Mouse (Mus musculus) frontal cortex, postnatal 25 days (tissue): ENCODE results near the gene Cpm.
"Not testable (repeated sequence)": the region's sequence is repeated elsewhere in the genome, so short reads cannot be mapped to it uniquely, and the experiment has no call there.

Experiments
- DNase-seq, 2 experiments: peaks; one replicate each; pipeline ENCODE4 v3.0.0; 2022; ENCODE audit warnings: low spot score in 2 of 2

Cpm gene

DNA sequence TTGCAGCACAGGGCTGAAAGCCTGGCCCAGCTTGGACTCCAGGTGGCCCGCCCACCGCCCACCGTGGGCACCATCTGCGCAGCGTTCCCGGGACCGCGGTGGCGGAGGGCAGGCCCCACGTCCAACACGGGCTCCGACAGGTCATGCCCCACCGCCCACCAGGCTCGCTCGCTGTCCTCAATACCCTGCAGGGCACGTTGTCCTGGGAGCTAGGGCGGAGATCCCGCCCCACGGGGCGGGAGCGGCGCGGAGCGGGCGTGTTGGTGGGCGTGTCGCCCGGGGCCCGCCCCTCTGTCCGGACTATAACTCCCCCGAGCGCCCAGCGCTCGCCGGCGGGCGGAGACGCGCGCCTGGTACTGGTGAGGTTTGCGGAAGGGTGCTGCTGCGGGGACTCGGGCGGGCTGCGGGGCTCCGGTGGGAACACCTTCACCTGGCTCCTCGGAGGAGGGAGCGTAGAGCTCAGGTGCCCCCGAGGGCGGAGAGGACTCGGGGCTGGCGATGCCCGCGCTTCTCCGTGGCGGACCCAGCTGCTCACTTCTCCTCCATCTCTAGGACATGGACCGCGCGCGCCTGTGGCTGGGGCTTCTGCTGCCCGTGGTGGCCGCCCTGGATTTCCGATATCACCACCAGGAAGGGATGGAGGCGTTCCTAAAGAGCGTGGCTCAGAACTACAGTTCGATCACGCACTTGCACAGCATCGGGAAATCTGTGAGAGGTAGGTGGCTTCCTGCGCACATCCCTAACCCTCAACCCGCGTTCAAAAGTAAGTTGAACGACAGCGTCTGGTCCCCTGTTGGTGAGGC is at the start of gene Cpm:
Gene Cpm (plus strand): TSS at position 332 of the 803 bp plus-strand sequence.
- DNase-seq, result no peak

DNA sequence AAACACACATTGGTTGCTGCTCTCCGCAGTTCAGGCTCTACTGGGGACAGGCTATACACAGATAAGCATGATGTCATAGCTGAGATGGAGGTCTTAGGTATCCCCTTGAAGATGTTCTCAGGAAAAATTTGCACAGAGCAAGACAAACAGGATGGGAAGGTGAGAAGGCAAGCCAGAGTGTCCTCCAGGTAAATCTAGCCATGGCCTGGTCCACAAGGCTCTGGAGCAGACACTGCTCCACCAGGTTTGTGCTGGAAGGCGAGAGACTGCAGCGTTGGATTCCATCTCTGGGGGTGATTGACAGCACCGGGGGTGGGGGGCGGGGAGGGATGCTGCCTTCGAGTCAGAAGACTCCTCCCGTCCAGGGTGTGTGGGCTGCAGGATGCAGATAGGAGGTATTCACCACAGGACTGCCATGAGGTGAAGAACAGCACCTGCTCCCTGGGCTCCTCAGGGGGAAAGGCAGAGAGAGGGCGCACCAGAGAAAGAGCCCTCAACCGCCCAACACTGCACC is 49.5 kb upstream of the Cpm start:
- no peak for DNase-seq

DNA sequence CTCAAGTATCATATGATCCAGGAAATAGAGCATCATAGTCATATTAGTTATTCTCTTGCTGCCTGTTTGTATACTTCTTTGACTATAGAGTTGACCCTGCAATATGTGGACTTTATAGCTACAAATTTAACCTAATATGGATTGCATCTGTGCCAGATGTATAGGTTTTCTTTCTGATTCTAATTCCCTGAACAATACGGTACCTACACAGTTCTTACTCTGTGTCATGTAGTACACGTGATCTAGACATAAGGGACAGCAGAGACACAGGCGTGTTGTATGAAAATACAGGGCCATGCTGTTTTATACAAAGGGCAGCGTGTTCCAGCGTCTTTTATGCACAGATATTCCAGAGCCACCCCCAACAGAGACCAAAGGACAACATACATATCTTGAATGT is 48.9 kb upstream of the Cpm start:
- no peak for DNase-seq

DNA sequence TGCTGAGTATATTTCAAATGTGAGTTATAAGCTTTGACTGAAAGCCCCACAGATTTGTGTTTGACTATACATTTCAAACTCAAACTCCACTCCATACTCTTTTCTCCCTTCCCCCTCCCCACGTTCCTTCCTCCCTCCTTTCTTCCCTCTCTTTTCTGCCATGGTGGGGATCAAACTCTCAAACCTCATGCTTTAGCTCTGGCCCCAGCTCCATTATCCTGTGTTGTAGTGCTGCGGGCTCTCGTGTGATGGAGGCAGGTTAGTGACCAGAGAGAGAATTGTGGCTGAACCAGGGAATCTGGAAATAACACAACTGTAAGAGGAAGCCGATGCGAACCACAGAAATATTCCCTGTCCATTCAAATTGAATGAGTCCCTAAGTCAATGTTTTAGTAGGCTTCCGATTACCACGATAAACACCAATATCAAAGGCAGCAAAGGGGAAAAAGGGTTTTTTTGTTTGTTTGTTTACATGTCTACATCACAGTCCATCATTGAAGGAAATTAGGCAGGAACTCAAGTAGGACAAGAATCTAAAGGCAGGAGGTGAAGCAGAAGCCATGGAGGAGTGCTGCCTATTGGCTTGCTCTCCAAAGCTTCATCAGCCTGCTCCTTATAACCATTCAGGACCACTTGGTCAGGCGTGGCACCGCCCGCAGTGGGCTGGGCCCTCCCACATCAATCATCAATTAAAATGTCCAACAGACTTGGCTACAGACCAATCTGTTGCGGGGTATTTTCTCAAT is 48.1 kb upstream of the Cpm start:
- no peak for DNase-seq

DNA sequence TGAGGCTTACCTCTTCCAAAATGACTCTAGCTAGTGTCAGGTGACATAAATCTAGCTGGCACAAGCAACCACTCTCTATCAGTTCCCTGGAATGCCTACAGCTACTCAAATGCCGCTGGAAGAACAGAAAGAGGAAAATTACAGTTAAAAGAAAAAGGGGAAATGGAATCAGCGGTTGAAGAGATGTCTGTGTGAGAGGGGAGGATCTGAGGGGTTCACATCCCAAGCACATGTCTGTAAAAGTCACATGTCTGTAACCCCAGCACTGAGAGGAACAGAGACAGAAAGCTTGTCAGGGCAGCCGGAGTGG is 47.6 kb upstream of the Cpm start:
- DNase-seq, result no peak

DNA sequence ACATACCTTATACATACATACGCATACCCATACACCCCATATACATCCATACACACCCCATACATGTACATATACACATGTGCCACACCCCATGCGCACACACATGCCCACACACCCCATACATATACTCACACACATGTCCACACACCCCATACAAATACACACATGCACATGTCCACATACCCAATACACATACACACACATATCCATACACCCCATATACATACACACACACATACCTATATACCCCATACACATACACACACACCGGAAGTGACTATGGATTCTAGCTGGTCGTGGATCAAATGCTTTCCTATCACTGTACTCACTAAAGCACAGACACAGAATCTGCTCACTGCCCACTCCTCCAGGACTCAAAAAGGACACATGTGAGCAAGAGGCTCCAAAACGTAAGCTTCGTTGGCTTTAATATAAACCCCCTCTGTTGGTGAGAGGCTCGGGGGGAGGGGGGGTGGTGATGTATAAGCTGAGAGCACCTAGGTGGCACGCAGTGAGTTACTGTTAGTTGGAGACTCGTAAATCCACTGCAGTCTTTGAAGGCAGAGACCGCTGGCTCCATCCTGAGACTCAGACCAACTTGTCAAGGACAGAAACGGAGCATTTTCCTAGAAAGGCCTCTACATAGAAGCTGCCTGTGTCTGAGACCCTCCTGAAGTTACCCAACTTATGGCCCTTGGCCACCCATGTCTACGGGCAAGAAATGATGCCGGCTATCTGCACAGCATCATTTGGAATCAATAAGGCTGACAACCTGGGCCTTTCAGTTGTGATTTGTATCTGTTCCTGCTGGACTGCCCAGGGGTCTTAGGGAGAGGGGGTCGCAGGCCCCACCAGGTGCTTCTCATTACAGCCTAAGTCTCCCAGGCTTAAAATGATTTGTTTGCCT is 45.9 kb upstream of the Cpm start:
- DNase-seq, result no peak

DNA sequence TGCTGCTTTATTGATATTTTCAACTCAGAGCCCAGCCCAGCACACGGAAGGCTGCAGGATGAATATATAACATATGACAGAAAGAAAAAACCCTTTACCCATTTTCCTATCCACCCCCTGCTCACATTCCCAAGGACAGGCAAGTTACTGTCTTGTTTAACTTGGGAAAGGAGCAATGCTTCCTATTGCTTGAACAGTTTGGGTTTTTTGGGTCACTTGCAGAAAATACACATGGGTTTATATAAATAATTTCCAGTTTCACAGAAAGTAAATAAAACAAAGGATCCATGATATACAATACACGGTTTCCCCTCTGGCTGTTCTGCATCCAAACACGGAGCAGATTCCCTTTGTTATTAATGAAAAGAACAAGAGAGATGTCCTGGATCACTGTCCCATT is 45.2 kb upstream of the Cpm start:
- DNase-seq, result no peak

DNA sequence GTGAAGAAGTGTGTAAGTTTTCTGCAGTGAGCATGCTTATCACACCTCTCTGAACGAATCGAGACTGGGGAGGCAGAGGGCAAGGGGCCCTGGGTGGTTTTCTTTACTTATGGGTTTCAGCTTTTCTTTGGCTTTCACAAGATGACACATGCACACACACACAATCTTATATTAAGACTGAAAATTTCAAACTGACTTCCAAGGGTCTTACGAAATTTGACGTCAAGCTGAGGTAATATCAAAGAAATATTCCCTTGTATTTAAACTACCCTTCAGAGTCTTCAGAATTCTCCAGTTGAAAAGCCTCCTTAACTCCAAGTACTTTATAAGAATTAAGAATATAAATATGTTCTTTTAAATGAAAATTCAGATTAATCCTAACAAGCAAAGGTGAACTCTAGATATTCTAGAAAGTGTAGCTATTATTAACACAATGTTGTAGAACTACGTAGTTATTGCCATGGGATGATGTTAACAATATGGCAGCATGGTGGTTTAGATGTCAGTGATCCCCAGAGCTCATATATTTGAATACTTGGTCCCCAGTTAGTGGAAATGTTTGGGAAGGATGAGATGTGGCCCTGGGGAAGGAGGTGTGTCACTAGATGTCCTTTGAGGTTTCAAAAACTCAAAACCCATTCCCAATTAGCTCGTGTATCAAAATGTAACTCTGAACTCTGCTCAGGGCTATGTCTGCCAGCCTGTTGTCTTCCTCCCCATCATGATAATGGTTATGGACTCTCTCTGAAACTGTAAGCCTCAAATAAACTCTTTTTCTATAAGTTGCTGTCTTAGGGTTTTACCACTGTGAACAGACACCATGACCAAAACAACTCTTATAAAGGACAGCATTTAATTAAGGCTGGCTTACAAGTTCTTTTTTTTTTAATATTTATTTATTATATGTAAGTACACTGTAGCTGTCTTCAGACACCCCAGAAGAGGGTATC is 44.5 kb upstream of the Cpm start:
- no peak for DNase-seq

DNA sequence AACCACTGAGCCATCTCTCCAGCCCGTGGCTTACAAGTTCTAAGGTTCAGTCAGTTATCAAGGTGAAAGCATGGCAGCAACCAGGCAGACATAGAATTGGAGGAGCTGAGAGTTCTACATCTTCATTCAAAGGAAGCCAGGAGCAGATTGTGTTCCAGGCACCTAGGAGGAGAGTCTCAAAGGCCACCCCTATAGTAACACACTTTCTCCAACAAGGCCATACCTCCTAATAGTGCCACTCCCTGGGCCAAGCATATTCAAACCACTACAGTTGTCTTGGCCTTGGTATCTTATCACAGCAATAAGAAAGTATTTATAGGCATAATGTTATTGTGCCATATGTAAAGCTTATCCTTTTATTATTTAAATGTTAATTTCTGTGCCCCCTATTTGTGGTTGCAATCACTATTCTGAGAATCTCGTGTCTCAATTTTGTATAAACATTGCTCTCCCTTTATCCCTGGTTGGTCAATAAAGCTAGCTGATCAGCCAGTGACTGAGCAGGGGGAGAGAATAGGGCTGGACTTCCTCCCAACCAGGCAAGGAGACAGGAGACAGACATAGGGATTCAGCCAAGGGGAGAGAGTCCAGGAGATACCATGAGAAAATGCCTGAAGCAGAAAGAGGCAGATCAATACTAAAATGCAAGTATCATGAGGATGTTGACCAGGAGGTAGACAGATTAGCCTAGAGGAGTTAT is 43.5 kb upstream of the Cpm start:
- no peak for DNase-seq

DNA sequence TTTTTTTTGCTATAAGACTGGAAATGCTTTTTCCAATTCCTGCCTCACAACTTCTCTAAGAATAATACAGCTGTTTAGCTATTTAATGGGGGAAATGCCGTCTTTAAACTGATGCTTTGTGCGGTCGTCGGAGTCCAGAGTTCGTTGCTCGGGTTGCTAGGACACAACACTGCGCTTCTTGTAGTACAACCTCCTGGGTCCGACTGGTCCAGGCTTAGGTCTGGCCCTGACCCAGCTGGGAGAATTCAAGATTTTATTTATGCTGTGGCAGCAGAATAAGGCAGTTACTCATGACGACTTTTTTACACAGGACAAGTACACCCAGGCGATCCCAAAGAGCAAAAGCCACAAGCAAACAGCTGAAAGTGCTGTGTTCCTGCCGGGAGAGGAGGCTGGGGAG is 42.4 kb upstream of the Cpm start:
- no peak for DNase-seq

DNA sequence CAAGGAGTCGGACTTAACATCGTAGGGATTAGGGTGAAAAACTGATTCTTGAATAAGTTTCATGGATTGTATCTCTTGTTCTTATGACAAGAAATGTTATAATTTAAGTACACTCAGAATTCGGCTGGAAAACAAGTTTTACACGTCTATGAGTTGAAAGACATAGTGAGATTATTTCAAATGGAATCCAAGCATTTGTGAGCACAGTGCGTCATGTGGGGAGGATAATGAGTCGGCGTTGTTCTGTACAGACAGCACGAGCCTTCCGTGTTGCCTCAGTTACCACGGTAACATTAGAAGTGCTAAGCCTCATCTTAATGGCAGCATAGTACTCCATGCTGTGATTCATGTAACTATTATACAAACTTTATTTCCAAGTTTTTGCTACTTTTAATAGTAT is 42.0 kb upstream of the Cpm start:
- DNase-seq, result no peak

DNA sequence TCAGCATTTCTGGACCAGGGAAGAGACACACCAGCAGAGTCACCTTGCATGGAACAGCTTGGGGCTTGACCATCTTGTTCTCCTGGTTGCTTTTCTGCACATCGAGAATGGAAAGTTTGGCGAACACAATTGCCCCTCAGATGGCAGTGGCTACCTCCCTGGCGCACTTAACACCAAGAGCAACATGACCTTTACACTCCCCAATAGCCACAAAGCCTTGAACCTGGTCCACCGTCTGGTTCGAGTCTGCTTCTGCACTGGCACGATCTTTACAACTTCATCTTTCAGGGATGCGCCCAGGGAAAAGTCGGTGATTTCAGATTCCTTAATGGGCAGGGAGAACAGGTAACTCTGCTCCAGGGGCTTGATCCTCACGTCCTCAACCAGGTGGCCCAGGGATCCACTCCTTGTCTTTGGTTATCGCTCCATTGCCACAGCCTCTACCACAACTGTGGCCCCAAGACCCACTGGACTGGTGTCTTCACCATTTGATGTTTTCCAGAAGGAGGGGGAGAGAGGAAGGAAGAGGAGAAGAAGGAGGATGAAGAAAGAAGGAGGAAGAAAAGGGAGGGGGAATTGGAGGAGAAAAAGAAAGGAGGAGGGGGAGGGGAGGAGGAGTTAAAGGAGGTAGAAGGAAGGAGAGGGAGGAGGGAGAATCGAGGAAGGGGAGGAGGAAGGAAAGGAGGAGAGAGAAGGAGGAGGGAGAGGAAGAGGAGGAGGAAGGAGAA is 40.7 kb upstream of the Cpm start:
- not testable (repeated sequence) for DNase-seq

DNA sequence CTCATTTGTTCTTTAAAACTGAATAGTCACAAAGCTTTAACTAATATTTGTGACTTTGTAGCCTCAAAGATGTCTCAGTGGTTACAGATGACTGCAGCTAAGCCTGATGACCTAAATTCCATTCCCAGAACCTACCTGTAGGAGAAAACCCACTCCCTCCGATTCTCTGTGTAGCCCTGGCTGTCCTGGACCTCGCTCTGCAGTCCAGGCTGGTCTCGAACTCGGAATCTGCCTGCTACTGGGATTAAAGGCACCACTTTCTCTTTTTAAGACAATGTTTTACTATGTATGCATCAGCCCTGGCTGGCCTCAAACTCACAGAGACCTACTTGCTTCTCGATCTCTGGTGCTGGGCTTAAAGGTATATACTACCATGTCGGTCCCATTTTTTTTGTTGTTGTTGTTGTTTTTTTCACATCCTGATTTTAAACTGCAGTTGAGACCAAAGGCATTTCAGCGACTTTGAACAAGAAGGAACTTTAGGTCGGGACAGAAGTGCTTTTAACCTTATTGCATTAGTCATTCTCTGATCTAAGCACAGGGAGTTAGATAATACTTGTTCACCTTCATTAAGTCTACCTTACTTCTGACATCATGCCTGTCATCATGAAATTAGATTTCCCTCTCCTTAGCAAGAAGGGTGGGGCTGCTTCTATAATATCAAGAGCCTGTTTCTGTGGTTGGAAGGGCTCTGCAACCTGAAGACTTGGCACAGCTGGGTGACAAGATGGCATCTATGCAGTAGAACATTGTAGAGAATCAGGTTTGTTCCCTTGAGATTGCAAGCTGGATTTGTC is 40.0 kb upstream of the Cpm start:
- no peak for DNase-seq

DNA sequence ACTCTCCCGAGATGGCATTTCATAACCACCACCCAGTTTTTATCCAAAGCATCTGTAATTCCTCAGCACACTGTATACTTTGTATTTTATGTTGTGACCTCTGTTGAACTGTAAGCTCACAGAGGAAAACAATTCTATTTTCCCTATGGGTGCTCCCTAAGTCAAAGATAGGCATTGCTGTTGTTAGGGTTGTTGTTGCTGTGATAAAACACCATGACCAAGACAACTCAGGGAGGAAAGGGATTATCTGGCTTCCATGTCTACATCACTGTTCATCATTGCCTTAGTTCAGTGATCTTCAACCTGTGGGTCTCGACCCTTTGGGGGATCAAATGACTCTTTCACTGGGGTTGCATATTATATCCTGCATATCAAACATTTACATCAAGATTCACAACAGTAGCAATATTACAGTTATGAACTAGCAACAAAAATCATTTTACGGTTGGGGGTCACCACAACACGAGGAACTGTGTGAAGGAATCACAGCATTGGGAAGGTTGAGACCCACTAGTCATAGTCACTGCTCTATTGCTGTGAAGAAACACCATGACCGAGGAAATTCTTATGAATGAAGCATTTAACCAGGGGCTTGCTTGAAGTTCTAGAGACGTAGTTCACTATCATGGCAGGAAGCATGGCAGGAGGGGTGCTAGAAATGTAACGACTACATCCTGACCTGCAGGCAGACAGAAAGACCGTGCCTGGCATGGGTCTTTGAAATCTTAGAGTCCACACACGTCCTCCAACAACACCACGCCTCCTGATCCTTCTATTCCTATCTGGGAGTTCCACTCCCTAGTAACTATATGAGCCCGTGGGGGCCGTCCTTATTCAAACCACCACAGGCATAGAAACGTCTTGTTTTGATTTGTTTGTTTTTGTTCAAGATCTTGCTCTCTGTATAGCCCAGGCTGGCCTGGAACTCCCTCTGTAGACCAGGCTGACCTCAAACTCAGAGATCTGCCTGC is 38.7 kb upstream of the Cpm start:
- no peak for DNase-seq

DNA sequence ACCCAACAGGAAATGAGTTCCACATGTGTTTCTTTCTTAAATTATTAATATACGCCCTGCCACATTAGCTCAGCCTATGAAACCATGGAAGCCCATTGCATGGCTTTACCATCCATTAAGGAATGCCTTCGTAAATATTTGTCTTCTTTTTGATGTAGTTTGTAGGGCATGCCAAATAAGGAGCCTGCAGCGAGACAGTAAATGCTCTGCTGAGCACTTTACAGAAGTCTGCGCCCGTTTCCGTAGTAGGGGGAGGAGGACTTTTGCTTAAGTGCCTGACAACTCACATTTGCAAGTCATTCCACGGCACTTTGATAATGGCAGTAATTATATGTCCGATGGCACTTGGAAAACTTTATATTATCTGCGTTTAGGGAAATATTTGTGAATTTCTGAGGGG is 37.5 kb upstream of the Cpm start:
- no peak for DNase-seq

DNA sequence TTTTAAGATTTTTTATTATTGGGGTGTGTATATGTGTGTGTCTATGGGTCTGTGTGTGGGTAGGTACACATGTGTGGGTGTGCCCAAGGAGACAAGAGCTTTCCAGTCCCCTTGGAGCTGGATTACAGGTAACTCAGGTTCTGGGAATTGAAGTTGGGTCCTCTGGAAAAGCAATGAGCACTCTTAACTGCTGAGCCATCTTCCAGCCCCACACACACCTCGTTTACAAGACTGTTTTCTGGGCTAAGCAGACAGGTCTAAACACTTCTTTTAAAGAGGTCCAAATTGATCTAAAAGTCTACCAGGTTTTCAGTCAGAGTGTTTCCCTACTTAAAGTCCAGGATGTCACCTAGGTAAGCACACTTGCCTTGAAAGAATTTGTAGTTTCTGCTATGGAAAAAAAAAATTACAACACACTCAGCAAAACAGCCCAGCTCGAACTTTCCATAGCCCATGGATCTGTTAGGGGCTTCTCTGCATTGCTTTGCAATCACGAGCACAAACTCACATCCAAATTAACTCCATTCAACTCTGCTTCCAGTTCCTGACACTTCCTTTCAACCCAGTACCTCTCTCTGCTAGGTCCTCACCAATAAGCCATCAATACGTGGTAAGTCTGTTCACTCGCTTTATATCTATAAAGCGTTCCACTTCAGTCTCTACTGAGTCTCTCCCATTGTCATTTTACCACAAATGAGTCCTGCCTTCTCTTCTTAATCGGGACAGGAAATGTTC is 36.8 kb upstream of the Cpm start:
- no peak for DNase-seq

DNA sequence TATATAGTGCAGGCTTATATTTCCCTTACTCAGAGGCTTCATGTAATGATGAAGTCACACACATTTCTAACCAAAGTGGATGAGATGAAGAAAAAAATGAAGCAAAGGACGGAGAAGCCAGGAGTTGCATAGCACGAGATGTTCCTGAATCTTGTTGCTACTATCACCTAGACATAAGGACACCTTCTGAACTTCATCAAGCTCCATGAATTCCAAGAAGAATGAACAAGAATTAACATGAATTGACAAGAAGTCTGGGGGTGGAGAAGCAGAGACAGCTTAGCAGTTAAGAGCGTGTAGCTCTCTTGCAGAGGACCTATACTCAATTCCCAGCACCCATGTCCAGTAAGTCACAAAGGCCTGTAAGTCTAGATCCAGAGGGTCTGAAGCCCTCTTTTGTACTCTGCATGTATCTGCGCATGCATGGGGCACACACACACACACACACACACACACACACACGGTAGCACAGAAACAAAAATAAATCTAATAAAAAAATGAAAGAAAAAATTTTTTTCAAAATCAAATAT is 36.2 kb upstream of the Cpm start:
- no peak for DNase-seq
